Mouse (Mus musculus): ENCODE data around the gene Mrps35. TPM values are rescaled to one million over a fixed set of nuclear protein-coding genes. Genes with fewer than 3 reads are reported as not detected.

Mrps35 gene
- total RNA-seq, 2 experiments from 2014 or later: 59.3 to 60.8 TPM

DNA sequence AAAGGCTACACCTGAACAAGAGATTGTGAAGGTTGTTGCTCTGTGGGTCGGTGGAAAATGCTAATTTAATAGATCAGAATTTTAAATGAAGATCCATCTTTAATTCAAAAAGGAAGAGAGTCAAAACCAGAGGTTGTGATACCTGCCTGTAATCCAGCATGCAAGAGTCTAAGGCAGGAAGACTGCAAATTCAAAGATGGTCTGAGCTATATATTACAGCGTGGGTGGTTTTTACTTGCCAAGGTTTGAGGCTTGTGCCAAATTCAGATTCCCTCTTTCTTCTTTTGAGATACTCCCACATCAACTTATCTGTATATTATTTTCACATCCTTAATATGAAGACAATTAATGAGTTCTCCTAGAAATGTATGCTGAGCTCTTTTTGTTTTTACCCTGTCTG is 14.2 kb upstream of the Mrps35 start:
- intact Hi-C loops (cut with DNase I): no loop called here

DNA sequence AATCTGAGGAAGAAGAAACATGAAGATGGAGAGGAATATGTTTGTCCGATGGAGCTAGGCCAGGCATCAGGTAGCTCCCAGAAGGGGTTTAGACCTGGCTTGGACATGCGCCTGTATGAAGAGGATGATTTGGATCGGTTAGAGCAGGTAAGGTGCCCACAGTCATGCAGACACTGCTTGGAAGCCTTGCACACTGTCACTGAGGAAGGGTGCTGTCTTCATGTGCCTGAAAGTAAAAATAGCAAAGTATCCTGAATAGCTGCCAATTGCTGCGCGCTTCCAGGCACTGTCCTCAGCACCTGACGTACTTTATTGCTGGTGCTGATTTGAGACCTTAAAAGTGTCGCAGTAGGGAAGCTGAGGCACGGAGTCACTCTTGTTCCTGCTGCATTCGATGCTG is 13.0 kb upstream of the Mrps35 start:
- intact Hi-C loops (cut with DNase I): no loop called here
- no peak for DNase-seq

More for the DNA sequence above, 14.2 kb upstream of the Mrps35 start:
- no peak for DNase-seq

DNA sequence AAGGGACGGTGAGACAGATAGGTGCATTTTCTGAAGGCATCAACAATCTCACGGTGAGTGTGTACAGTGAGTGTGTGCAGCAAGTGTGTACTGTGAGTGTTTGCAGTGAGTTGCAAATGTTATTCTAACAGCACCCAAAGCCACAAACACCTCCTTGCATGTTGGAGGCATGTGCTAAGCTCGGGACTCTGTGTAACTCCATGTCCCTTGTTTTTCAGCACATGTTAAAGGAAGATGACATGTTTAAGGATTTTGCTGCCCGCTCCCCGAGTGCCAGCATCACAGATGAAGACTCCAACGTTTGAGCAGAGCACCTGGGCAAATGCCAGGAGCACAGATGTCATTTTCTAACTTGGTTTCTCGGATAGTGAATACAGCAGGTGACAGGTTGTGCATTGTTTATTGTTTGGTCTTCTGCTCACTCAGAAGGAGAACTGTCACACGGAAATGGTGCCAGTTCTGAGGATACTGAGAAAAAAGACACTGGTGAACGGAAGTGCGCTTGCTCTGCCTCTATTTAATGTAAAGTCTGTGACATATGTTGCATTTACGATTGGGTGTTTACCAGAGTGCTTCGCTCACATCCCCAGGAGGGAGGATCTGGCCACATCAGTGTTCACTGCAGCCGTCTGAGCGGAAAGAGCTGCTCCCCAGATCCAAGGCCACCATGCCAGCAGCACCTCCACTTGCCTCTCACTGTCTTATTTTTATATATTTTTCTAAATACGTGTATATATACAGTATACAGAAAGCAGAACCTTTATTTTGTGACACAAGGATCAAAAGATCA is 12.3 kb upstream of the Mrps35 start:
- intact Hi-C loops (cut with DNase I): no loop called here
- DNase-seq: peak; percentile 78

DNA sequence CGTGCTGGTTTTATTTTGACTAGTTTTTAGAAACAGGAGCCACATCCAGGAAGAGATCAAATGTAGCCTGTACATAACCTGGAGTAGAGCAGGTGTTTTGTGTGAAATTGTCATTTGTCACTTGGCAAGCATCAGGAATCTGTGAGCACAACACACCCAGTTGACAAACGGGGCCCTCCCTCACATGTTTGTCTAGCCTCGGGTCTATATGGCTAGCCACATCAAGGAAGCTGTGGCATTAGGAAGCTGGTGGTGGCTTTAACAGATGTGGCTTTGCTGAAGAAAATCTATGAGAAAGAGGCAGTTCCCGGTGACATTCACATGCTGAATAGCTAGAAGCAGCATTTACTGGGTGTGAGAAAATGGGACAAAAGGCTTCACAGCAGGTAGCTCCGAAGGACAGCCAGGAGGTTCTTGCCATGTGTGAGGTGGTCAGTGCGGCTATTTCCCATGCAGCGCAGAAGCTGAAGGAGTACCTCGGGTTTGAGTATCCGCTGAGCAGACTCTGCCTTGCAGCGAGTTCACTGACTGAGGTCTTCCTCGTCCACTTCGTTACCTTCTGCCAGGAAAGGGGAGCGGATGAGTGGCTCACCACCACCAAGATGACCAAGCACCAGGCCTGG is 10.2 kb upstream of the Mrps35 start, which contains the start of gene Rep15:
Rep15 (plus strand) TSS at position 282 of the 623 bp plus-strand sequence.
- DNase-seq: no peak
- intact Hi-C loops (cut with DNase I): no loop called here

DNA sequence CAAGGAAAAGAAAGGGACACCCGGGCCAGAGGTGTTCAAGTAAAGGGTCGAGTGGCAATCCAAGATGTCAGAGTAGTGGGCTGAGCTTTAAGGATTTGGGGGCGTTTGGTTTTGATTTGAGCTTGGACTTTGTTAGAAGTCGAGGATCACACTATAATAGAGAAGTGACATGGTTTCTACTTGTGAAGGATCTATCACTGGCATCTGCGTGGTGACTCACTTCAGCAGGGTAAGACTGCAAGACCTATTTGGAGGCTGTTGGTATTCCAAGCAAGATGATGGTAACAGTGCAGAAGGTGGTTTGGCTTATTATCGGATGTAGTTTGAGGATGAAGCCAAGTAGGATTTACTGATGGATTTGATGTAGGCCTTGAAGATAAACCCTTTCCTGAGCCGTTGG is 1.1 kb downstream of the Mrps35 start:
- DNase-seq: no peak
- intact Hi-C loops (cut with DNase I): no loop called here

DNA sequence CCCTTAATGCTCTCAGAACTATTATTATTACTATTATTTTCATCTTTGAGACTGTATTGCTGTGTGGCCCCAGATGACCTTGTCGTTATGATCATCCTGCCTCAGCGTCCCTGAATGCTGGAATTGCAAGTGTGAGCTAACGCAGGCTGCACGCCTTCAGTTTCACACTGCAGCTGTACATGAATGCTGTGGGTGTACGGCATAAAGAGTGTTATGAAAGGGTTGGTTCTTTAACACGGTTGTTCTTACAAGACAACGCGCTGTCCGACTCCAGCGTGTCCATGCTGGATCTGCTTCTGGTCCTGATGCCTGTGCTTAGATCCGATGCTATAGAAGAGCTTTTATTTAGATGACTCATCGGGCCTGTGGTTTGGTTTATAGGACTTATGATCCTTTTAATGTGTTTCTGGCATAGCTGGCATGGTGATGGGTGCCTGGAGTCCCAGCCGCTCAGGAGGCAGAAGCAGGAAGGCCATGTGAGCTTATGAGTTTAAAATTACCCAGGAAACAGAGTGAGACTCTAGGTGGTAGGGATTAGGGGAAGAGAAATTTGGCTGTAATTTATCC is 6.8 kb downstream of the Mrps35 start:
- no peak for DNase-seq
- intact Hi-C loops (cut with DNase I): no loop called here

DNA sequence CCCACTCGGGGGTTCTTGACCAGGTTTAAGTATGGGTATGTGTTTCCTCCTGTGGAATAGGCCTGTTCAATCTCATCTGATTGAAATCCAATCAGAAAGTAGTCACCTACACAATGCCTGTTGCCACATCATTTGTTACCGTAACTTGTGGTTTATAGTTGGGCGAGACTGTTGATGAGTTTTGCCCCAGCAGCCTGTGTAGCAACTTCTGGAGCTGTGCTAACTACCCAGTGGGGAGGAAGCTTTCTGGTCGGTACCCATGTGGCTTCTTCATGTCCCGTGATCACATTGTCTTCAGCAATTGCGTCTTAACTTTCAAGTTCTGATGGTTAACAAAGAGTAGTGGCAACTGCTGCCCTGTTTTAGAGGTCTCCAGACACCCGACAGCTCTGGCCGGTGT is 9.1 kb downstream of the Mrps35 start:
- DNase-seq: no peak
- intact Hi-C loops (cut with DNase I): no loop called here

DNA sequence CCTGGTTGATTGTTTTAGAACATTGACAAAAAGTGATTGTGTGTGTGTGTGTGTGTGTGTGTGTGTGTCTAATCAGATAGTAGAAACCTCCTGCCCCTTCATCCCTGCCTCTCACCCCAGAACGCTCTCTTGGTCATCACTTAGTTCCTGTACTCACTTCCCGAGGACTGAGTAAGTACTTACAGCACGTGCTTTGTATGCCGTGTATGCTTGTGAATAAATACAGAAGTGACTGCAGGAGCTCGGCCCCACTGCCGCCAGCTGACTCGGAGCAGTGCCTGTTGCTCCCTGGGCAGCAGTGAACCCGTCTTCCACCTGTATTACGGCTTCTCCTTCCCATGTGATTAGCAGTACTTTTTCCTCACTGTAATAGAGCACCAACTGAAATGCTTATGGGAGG is 9.9 kb downstream of the Mrps35 start:
- intact Hi-C loops (cut with DNase I): no loop called here
- DNase-seq: no peak

DNA sequence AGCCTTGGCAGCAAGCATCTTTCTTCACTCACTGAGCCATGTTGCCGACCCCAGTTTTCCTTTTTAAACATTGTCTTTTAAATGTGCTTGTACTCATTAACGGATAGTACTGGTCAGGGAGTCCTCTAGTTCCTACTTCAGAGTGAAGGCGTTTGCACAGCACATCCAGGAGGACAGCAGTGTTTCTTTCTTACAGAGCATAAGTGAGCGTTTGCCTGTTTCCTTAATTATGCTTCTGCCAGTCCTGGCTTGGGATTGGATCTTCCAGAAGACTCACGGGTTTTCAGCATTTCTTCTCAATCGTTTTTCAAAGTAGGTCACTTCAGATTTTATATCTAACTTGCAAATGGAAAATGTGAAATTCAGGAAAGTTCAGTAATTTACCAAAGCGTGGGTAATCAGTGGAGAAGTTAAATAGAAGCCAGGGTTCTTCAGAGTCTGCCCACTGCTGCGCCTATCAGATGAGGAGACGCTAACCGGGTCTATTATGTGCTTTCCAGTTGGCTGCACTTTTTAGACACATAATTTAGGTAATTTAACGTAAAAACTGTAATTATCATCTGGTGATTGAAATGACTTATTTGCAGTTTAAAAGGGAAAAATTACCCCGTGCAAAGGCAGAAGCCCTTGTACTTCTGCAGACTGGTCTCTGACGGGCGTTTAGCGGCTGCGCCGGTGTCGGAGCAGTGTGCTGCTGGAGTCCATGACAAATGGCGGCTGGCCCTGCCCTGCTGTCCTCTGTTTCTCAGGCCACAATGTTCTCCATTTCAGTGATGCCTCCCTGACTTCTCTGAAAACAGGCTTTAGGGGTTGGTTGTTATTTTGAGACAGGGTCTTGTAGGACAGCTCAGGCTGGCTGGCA is 11.5 kb downstream of the Mrps35 start:
- intact Hi-C loops (cut with DNase I): no loop called here
- DNase-seq: no peak

DNA sequence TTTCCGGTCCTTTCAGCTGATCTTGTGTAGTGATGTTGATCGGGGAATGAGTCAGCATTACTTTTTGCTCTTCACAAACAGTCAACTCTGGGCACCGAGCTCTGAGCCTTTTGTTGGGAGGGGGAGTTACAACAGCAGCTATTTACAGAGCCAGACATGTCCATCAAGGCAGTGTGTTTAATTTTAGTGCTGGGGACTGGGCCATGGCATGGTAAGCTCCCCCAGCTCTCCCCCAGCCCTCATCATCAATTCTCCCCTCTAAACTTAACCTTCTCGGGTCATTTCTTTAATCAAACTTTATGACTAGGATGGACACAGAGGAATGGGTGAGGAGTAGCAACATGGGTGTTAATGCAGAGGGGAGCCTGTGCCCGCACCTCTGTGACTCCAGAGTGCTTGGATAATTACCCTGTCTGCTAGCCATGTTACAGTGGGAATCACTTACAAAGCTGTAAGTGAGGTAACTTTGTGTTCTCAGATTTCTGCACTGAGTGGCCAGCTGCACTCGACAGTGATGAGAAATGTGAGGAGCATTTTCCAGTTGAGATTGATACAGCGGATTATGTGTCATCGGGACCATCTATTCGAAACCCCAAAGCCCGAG is 12.9 kb downstream of the Mrps35 start:
- intact Hi-C loops (cut with DNase I): no loop called here
- DNase-seq: no peak

DNA sequence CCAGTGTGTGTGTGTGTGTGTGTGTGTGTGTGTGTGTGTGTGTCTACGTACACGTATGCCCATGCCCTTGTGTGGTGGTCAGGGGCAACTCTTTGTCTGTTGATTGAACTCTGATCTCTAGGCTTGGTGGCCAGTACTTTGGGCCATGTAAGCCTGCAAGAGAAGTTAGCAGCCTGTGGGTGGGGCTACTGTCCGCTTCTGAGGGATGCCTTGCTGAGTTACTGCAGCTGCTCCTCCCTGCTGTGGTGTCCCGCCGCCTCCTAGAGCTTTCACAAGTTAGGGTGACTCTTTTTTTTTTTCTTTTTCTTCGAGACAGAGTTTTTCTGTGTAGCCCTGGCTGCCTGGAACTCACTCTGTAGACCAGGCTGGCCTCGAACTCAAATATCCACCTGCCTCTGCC is 16.8 kb downstream of the Mrps35 start:
- DNase-seq: no peak
- intact Hi-C loops (cut with DNase I): no loop called here

DNA sequence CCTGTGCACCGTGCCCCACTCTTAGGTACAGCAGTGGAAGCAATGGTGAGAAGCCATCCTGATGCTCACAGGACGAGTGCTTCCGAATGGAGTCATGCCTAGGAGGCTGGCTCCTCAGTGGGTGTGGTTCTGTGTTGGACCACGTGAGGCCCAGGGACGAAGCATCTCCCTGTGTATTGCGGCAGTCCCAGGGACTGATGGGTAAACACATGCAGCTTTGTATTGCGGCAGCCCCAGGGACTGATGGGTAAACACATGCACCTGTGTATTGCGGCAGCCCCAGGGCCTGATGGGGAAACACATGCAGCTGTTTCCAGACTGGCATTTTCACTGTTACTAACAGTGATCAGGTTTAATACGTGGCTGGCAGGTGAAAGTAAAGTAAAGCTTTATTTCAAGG is 19.1 kb downstream of the Mrps35 start:
- intact Hi-C loops (cut with DNase I): no loop called here
- no peak for DNase-seq

DNA sequence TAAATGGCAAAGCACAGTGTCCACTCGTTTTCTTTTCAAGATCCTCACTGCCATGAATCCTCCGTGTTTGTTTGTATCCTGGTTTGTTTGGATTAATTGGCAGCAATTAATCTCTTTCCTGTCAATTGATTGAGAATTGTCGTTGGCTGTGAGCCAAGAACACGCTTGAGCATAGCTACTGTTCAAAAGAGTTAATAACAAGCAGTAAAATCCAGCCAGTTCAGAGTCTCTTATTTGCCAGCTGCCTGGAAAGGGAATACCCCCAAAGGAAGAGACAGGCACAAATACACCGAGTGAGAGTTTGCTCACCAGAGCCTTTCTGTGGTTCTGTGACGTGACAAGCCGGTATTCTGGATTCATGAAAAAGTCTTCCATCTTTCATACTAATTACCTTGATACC is 19.5 kb downstream of the Mrps35 start:
- no peak for DNase-seq

DNA sequence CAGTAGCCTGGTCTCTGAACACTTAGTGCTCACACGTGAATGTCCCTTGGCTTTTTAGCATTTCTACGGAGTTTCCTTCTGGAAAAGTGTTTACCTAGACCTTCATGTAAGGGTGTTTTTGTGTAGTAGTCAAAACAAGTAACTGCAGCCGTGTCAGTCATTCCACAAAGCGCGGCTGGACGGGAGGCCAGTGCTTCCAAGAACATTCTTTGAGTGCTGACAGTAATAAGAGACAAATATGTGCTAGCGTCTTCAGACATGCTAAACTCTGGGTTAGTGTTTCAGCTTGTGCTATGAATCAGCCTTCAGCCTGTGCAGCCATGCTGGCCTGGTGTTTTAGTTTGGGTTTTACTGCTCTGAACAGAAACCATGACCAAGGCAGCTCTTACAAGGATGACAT is 20.1 kb downstream of the Mrps35 start:
- DNase-seq: no peak
- intact Hi-C loops (cut with DNase I): no loop called here

More for the DNA sequence above, 19.5 kb downstream of the Mrps35 start:
- intact Hi-C loops (cut with DNase I): no loop called here

DNA sequence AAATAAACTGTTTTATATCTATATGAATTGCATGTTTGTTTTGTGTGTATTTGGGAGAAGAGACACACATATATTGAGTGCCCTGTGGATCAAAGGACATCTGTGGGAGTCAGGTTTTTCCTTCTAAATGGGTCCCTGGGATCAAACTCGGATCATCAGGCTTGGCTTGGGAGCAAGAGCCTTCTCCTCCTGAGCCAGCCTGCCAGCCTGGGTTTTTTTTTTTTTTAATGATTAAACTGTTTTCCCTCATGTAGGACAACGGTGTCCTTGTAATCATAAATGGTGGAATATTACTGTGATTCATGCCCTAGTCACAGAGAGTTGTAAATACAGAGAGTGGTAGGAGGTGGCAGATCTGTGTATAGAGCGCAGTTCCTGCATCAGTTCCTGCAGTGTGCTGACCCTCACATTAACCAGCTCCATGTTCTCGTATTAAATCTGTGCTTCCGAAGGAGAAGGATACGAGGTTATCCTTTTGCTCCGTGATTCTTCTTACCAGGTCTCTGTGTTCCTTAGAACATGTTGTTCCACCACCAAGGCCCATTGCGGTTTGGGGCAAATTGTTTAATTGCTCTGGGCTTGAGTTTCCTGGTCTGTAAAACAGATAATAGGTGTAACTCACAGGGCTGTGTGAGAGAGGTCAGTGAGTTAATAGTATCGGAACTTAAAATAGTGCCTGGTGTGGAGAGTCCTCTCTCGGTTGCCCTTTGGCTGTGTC is 21.8 kb downstream of the Mrps35 start:
- DNase-seq: no peak
- intact Hi-C loops (cut with DNase I): no loop called here

DNA sequence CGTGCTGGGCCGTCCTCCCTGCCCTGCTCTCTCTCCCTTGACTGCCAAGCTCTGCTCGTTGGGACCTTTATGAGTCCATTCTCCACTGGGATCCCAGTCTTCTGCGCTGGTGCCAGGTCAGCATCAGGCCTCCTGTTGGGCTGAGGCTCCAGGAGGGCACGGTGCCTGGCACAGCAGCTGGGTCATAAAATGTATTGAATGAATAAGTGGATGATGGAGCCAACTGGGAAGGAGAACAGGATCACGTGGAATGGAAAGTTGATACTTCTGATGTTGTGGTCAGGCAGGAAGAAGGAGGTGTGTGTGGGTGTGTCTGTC is 22.3 kb downstream of the Mrps35 start:
- intact Hi-C loops (cut with DNase I): no loop called here
- no peak for DNase-seq

DNA sequence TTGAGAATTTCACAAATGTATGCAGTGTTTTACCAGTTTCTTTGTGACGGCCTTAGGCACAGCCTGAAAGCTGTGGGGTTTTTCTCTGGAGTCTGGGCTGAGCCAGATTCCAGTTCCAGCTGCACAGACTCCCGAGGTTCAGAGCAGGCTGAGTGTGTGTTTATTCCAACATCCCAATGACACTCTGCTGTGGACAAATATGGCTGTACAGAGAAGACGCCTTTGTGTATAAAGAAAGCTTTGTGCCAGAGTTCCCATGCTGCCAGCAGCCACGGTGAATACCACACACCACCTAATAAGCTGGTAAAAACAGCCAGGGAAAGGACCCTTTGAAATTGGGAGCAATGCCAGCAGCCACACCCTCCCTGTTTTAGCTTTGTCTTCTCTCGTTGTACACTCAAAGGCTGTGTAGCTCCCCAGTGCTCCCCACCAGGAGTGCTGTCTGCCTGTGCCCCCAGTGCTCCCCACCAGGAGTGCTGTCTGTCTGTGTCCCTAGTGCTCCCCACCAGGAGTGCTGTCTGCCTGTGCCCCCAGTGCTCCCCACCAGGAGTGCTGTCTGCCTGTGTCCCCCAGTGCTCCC is 33.3 kb downstream of the Mrps35 start:
- no peak for DNase-seq
- intact Hi-C loops (cut with DNase I): no loop called here

DNA sequence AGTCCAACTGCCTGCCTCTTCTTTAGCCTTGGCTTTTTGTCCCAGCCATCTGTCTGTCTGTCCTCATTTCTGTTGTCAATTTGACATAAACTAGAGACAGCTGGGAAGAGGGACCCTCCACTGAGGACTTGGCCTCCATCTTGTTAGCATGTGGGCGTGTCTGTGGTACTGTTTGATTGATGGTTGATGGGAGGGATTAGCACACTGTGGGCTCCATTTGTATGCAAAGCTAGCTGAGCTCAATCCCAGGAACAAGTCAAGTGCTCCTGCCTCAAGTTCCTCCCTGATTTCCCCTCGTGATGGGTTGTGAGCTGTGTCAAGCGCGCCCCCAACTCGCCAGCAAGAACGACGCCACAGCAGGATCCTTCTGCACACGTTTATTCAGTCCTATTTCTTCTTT is 34.3 kb downstream of the Mrps35 start:
- intact Hi-C loops (cut with DNase I): no loop called here
- DNase-seq: no peak

DNA sequence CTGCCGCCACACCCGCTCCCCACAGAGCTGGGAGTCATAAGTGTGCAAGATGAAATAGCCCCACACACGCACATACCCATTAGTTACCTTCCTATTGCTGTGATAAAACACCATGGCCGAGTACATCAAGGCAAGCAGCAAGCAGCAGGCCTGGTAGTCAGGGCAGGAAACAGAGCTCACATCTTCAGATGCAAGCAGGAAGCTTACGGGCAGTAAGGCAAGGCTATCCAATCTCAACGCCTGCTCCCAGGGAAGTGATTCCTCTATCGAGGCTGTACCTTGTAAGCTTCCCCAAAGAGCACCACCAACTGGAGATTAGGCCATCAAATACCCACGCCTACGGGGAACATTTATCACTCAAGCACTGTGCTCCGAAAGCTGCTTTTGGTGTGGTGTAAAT is 37.4 kb downstream of the Mrps35 start:
- intact Hi-C loops (cut with DNase I): no loop called here
- DNase-seq: no peak
